Mouse (Mus musculus): ENCODE measurements at regions not wholly inside any gene's neighbourhood (a gene's known extent, or its start where the extent isn't known, plus 50 kb on each side); places are given as distances from the start of the nearest gene placed in this dataset.

DNA sequence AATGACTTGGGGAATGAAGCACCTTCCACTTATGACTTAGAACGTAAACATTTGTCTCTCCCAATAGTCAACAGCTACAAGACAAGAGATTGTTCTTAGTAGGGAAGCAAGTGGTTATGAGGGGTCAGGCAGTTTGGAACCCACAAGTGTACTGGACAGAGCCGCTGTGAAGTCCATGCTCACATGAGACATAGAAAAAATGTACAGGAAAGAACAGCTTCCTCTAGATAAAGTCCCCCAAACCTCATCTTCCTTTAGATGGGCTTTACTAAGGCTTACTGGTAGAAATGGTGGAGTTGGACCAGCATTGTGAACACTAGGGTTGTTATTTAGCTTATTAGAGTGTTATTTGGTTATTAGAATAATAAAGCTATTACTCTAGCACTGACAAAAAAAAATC lies 78.6 kb upstream of the Tmc1 start:
- TF ChIP-seq CTCF (IDR thresholded peaks at IDR 0.05; ENCODE audit: control insufficient read depth, insufficient read depth, low read length) (no peak), POLR2A (IDR thresholded peaks at IDR 0.05; ENCODE audit: borderline replicate concordance, control insufficient read depth, low read depth, low read length) (no peak)

All from bone marrow, adult 2 months (tissue).